Mouse (Mus musculus): ENCODE results near the gene Plxnb2. TPM values are rescaled to one million over a fixed set of nuclear protein-coding genes. Genes with fewer than 3 reads are reported as not detected.

Plxnb2 gene
- polyA plus RNA-seq, 2 experiments = 170 to 212 TPM

DNA sequence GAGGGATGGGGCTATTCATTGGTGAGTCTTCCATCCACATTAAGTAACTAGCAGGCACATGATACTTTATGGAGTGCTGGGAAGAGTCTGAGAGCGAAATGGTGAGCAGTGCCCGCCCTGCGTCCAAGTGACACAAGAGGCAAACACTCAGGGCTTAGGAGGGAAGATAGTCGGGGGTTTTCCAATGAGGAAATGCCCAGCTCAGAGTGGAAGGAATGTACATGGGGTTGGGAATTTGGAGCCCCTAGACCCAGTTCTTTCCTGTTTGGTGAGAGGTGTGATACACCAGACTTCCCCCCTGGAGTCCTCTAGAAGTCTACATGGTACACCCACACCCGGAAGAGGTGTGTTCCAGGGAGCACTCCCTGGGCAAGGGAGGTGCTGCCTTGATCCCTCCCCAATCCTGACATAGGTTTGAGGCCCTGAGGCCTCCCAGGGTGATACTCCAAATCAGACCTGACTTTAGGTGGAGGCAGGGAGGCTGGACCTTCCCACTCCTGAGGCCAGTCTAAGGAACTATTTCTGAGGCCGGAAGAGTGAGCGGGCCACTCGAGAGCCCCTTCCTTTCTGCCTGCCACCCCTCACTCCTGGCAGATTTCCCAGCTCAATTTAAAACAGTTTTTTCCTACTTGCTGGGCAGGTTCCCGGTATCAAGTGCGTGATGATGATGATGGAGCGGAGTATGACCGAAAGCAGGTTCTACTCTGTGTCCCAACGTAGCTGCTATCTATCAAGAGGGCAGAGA, 5.0 kb downstream of the Plxnb2 start:
- no peak for TF ChIP-seq POLR2A (IDR thresholded peaks at IDR 0.05; ENCODE audit: borderline replicate concordance, extremely low read depth, insufficient read depth, insufficient read length)
- no peak overlapping the region; the same call in 1 of the 2 replicates for H3K4me2 ChIP-seq (replicated peaks; ENCODE audit: low read depth, low read length, severe bottlenecking)
- no peak overlapping the region for H3K4me3 ChIP-seq (replicated peaks; ENCODE audit: low read length)
- H3K4me1 ChIP-seq (ENCODE audit: control insufficient read depth, insufficient read depth, low read length) = peaks cover 77% of the 10 kb centered on the region
- H3K9ac ChIP-seq (ENCODE audit: low read depth, low read length, severe bottlenecking) = no peak overlapping the region
- H3K27ac ChIP-seq (replicated peaks; ENCODE audit: low read depth, low read length) = no peak overlapping the region
- no peak for ATAC-seq (ENCODE audit: low FRiP score, low read depth)
- H3K9me3 ChIP-seq (ENCODE audit: control insufficient read depth, low read length) = no peaks in the 10 kb centered on the region
- DNase-seq (ENCODE audit: low spot score) = no peak
- 60% methylated on average over 13 of the region's 13 CpGs for WGBS
- no peaks in the 10 kb centered on the region for H3K36me3 ChIP-seq (ENCODE audit: control insufficient read depth, insufficient read depth, low read length)
- no peaks in the 10 kb centered on the region for H3K27me3 ChIP-seq (ENCODE audit: control insufficient read depth, insufficient read depth, low read length)

DNA sequence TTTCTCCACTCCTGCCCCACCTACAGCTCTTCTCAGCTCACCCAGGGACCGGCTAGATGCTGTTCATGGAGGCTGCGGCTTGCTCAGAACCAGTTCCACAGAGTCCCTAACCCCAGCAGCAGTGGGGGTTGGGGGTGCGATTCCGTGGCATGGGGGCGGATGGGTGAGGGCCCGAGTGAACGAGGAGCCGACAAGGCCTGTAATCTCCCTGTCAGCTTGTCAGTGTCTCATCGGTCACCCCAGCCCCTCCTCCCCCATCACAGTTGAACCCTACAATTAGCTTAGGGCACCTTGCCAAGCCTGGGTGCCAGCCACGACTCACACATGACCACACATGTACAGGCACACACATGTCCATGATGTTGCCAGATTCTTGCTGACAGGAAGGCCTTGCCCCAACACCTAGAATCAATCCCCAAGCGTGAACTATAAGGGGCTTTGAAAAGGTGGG, 5.7 kb downstream of the Plxnb2 start:
- DNase-seq (ENCODE audit: low spot score) (no peak), ATAC-seq (ENCODE audit: low FRiP score, low read depth) (no peak)
- no peaks in the 10 kb centered on the region for H3K9me3 ChIP-seq (ENCODE audit: control insufficient read depth, low read length)
- no peak overlapping the region for H3K9ac ChIP-seq (ENCODE audit: low read depth, low read length, severe bottlenecking)
- no peaks in the 10 kb centered on the region for H3K27me3 ChIP-seq (ENCODE audit: control insufficient read depth, insufficient read depth, low read length)
- H3K27ac ChIP-seq (replicated peaks; ENCODE audit: low read depth, low read length) = no peak overlapping the region
- 53% methylated on average over 11 of the region's 11 CpGs for WGBS
- H3K4me3 ChIP-seq (replicated peaks; ENCODE audit: low read length) = no peak overlapping the region
- H3K4me2 ChIP-seq (replicated peaks; ENCODE audit: low read depth, low read length, severe bottlenecking) = peak overlapping the region; percentile 94; the same call in 1 of the 2 replicates
- TF ChIP-seq POLR2A (IDR thresholded peaks at IDR 0.05; ENCODE audit: borderline replicate concordance, extremely low read depth, insufficient read depth, insufficient read length) = no peak
- H3K36me3 ChIP-seq (ENCODE audit: control insufficient read depth, insufficient read depth, low read length) = no peaks in the 10 kb centered on the region
- H3K4me1 ChIP-seq (ENCODE audit: control insufficient read depth, insufficient read depth, low read length) = peaks cover 83% of the 10 kb centered on the region

- peak overlapping the region; percentile 94 for H3K4me2 ChIP-seq (replicated peaks; ENCODE audit: low read depth, low read length, severe bottlenecking)
- H3K27ac ChIP-seq (replicated peaks; ENCODE audit: low read depth, low read length) = no peak overlapping the region
- peak overlapping the region; percentile 60 for H3K4me3 ChIP-seq (replicated peaks; ENCODE audit: low read length)
- no peaks in the 10 kb centered on the region for H3K27me3 ChIP-seq (ENCODE audit: control insufficient read depth, insufficient read depth, low read length)
- ATAC-seq (ENCODE audit: low FRiP score, low read depth) (peak; percentile 12; the same call in 1 of the 2 replicates), DNase-seq (ENCODE audit: low spot score) (no peak)
- peak overlapping the region; percentile 72 for H3K9ac ChIP-seq (ENCODE audit: low read depth, low read length, severe bottlenecking)
- H3K4me1 ChIP-seq (ENCODE audit: control insufficient read depth, insufficient read depth, low read length) = peaks cover 88% of the 10 kb centered on the region
- WGBS = 1% methylated on average over 12 of the region's 15 CpGs
- H3K9me3 ChIP-seq (ENCODE audit: control insufficient read depth, low read length) = no peaks in the 10 kb centered on the region
- H3K36me3 ChIP-seq (ENCODE audit: control insufficient read depth, insufficient read depth, low read length) = 0 out of 2 replicates have a peak, but pooled peaks cover 2% of the 10 kb centered on the region
- TF ChIP-seq POLR2A (IDR thresholded peaks at IDR 0.05; ENCODE audit: borderline replicate concordance, extremely low read depth, insufficient read depth, insufficient read length) = no peak
Measured at GRCm38 (mm10) chr15:89173906-89174214, 6.7 kb downstream of the Plxnb2 start.

DNA sequence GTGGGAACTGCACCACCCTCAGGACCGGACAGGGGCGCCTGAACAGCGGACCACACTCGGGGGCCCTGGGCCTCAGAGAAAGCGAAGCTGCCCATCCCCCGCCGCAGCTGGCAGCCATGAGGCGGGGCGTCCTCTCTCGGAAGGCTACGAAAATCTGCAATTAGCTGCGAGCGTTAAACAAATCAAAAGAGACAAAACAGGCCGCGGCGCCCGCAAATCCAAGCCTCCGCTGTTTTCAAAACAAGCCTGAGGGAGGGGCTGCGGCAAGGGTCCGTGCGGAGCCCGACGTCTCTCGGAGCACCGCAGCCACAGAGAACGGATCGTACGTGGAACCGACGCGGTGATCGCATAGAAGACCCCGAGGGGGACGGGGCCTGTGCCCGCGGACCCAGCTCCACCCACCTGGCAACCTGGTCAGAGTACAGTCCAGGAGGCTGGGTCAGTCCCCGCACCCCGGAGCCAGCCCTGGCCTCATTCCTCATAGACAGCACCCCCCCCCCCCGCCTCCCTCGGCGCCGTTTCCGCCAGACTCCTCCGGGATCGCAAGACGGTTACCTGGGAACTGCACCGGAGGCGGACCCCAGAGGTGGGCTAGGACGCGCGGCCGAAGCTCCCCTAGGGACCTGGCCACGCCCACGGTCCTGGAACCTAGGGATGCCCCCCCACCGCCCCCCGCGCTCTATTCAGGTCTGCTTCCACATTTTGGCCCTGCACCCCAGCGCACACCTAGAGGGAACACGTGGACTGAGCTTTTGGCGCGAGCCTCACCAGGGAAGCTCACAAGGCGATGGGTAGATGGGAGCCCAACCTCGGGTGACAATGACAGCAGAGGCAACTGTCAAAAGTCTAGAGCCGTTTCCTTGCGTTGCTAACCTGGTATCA, 7.3 kb downstream of the Plxnb2 start:
- Histone ChIP-seq H3K9me3 (ENCODE audit: control insufficient read depth, low read length) (no peaks in the 10 kb centered on the region), H3K36me3 (ENCODE audit: control insufficient read depth, insufficient read depth, low read length) (peaks cover 7% of the 10 kb centered on the region), H3K4me1 (ENCODE audit: control insufficient read depth, insufficient read depth, low read length) (peaks cover 85% of the 10 kb centered on the region), H3K27me3 (ENCODE audit: control insufficient read depth, insufficient read depth, low read length) (no peaks in the 10 kb centered on the region), H3K4me2 (replicated peaks; ENCODE audit: low read depth, low read length, severe bottlenecking) (peak overlapping the region; percentile 94), H3K27ac (replicated peaks; ENCODE audit: low read depth, low read length) (peak overlapping the region; percentile 26; the same call in 1 of the 2 replicates), H3K9ac (ENCODE audit: low read depth, low read length, severe bottlenecking) (peak overlapping the region; percentile 72), H3K4me3 (replicated peaks; ENCODE audit: low read length) (peak overlapping the region; percentile 60)
- TF ChIP-seq POLR2A (IDR thresholded peaks at IDR 0.05; ENCODE audit: borderline replicate concordance, extremely low read depth, insufficient read depth, insufficient read length) = no peak
- ATAC-seq (ENCODE audit: low FRiP score, low read depth) (no peak), DNase-seq (ENCODE audit: low spot score) (no peak)
- under 1% methylated on average over 55 of the region's 65 CpGs for WGBS

DNA sequence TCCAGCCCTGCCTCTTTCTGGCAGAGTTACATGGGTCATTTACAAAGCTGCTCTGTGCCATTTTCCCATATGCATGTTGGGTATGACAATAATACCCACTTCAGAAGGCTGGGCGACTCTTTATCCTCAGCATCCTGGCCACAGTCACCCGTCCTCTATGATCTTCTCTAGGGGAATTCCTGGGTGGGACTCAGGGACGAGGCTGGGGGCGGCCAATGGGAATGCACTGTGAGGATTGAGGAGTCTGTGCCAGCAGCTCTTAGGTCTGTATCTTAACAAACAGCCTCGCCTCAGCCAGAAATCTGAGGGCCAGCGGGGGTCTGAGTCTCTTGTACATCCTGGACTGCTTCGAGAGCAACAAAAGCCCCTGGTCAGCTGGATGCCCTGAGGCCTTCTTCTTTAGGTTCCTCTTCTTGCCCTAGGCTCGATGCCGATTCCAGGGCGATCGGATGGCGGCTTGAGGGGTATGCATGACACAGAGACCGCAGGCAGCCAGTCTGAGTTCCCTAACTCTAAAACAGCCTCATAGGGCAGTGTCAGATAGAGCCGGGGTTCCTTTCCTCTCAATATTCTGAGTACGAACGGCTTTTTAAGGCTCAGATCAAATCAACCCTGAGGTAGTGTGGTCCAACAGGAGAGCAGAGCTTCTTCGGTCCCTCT, 8.2 kb downstream of the Plxnb2 start:
- Histone ChIP-seq H3K27me3 (ENCODE audit: control insufficient read depth, insufficient read depth, low read length) (no peaks in the 10 kb centered on the region), H3K4me1 (ENCODE audit: control insufficient read depth, insufficient read depth, low read length) (peaks cover 76% of the 10 kb centered on the region), H3K9ac (ENCODE audit: low read depth, low read length, severe bottlenecking) (peak overlapping the region; percentile 72), H3K4me2 (replicated peaks; ENCODE audit: low read depth, low read length, severe bottlenecking) (peak overlapping the region; percentile 94), H3K9me3 (ENCODE audit: control insufficient read depth, low read length) (no peaks in the 10 kb centered on the region), H3K36me3 (ENCODE audit: control insufficient read depth, insufficient read depth, low read length) (peaks cover 16% of the 10 kb centered on the region), H3K4me3 (replicated peaks; ENCODE audit: low read length) (peak overlapping the region; percentile 60), H3K27ac (replicated peaks; ENCODE audit: low read depth, low read length) (peak overlapping the region; percentile 26; the same call in 1 of the 2 replicates)
- DNase-seq (ENCODE audit: low spot score) (no peak), ATAC-seq (ENCODE audit: low FRiP score, low read depth) (no peak)
- WGBS = 42% methylated on average over 17 of the region's 17 CpGs
- no peak for TF ChIP-seq POLR2A (IDR thresholded peaks at IDR 0.05; ENCODE audit: borderline replicate concordance, extremely low read depth, insufficient read depth, insufficient read length)
